In the genomic region with DNA sequence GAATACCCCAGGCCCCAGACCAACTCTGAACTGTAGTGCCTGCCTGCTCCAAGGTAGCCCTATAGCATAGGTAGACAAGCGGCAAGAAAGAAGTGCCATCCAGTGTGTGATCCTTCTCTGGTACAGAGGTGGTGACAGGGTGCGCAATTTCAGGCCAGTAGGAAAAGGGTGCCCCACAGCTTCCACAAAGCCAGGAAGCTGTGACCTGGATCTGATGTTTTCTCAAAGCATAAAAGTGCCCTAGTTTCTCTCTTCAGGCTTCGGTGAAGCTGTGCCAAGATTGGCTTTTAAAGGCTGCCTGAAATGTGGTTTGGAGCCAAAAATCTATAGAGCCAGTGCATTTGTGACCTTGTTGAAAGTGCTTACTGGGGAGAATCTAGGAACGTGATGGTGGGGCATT, we compare ENCODE assay signal across 14 mouse cellular contexts. TPM values are rescaled to one million over a fixed set of nuclear protein-coding genes. Genes with fewer than 3 reads are reported as not detected.
DNase-seq lines count a peak whose midpoint lies in the region; ATAC-seq and TF ChIP-seq lines count a peak whose summit lies in the region.
"Had no signal": no experiment of that assay in that cellular context is flagged by ENCODE, and none has a peak within 500 bp of the region (broad histone marks: within the 10 kb centered on the region; RNA-seq: fewer than 3 reads in every experiment).

No protein-coding gene starts in this region.

- H3K4me1 ChIP-seq in cerebellum, adult 2 months (ENCODE audit: control insufficient read depth, insufficient read depth, low read length) = peaks cover 29% of the 10 kb centered on the region
- H3K4me1 ChIP-seq in hindbrain, embryonic 15.5 days (replicated peaks) = peaks cover 25% of the 10 kb centered on the region
- peaks cover 2% of the 10 kb centered on the region; the same call in 1 of the 2 replicates for H3K4me1 ChIP-seq in hindbrain, embryonic 11.5 days (replicated peaks; ENCODE audit: control insufficient read depth, insufficient read depth, low read length)
- H3K4me1 ChIP-seq in midbrain, embryonic 16.5 days (ENCODE audit: control insufficient read depth, insufficient read depth, low read length) = peaks cover 9% of the 10 kb centered on the region
- H3K4me1 ChIP-seq in midbrain, embryonic 14.5 days (ENCODE audit: control insufficient read depth, insufficient read depth, low read length) = 0 out of 2 replicates have a peak, but pooled peaks cover 4% of the 10 kb centered on the region
- H3K4me1 ChIP-seq: embryonic facial prominence, embryonic 10.5 days; stomach, embryonic 15.5 days had no signal

- H3K36me3 ChIP-seq in hindbrain, embryonic 15.5 days = 0 out of 2 replicates have a peak, but pooled peaks cover 3% of the 10 kb centered on the region
- 0 out of 2 replicates have a peak, but pooled peaks cover 2% of the 10 kb centered on the region for H3K36me3 ChIP-seq in hindbrain, embryonic 11.5 days (ENCODE audit: control insufficient read depth, insufficient read depth, low read length)
- H3K36me3 ChIP-seq in midbrain, embryonic 16.5 days (ENCODE audit: control insufficient read depth, insufficient read depth, low read length) = peaks cover 5% of the 10 kb centered on the region; the same call in 1 of the 2 replicates
- H3K36me3 ChIP-seq in midbrain, embryonic 14.5 days (ENCODE audit: control insufficient read depth, insufficient read depth, low read length) = peaks cover 20% of the 10 kb centered on the region
- H3K36me3 ChIP-seq: stomach, embryonic 15.5 days had no signal

- DNase-seq in cerebellum, adult 2 months = peak; percentile 66 to 72
- DNase-seq in hindbrain, embryonic 11.5 days (ENCODE audit: low spot score) = no peak
- no peak for DNase-seq in midbrain, embryonic 14.5 days
- no peak for DNase-seq in thymus, postnatal 25 days
- DNase-seq: kidney, adult 2 months had no signal

- TF ChIP-seq CTCF in cerebellum, adult 2 months (IDR thresholded peaks at IDR 0.05; ENCODE audit: borderline replicate concordance, insufficient read depth, low read depth, low read length) = no peak

- no peak overlapping the region for H3K4me3 ChIP-seq in cerebellum, adult 2 months (replicated peaks; ENCODE audit: insufficient read depth, low read depth, low read length)
- no peak overlapping the region for H3K4me3 ChIP-seq in hindbrain, embryonic 15.5 days
- H3K4me3 ChIP-seq in hindbrain, embryonic 11.5 days (ENCODE audit: low read depth, low read length) = no peak overlapping the region
- no peak overlapping the region for H3K4me3 ChIP-seq in midbrain, embryonic 16.5 days (ENCODE audit: low read depth, low read length)
- no peak overlapping the region for H3K4me3 ChIP-seq in midbrain, embryonic 14.5 days (replicated peaks; ENCODE audit: low read depth, low read length)
- H3K4me3 ChIP-seq: embryonic facial prominence, embryonic 10.5 days; neural tube, embryonic 12.5 days; stomach, embryonic 15.5 days had no signal

- no peak overlapping the region for H3K9ac ChIP-seq in hindbrain, embryonic 15.5 days
- no peak overlapping the region for H3K9ac ChIP-seq in hindbrain, embryonic 11.5 days (ENCODE audit: low read depth, low read length)
- H3K9ac ChIP-seq in midbrain, embryonic 16.5 days (ENCODE audit: low read depth, low read length) = no peak overlapping the region
- H3K9ac ChIP-seq in midbrain, embryonic 14.5 days (replicated peaks; ENCODE audit: low read length) = no peak overlapping the region
- H3K9ac ChIP-seq: neural tube, embryonic 12.5 days; stomach, embryonic 15.5 days had no signal

- 18% methylated on average over 4 of the region's 4 CpGs for WGBS in cerebellum, adult 2 months
- WGBS in hindbrain, embryonic 15.5 days = 63% methylated on average over 4 of the region's 4 CpGs
- 92% methylated on average over 4 of the region's 4 CpGs for WGBS in hindbrain, embryonic 11.5 days
- 69% methylated on average over 4 of the region's 4 CpGs for WGBS in midbrain, embryonic 16.5 days
- 88% methylated on average over 4 of the region's 4 CpGs for WGBS in midbrain, embryonic 14.5 days

- TF ChIP-seq POLR2A in cerebellum, adult 2 months (IDR thresholded peaks at IDR 0.05; ENCODE audit: borderline replicate concordance, insufficient read depth, low read length) = no peak

- ATAC-seq in cerebellum, adult (ENCODE audit: insufficient number of reproducible peaks, low FRiP score, low TSS enrichment) = no peak
- ATAC-seq in hindbrain, embryonic 15.5 days (ENCODE audit: low FRiP score, low read depth) = no peak
- no peak for ATAC-seq in hindbrain, embryonic 11.5 days (ENCODE audit: low FRiP score)
- ATAC-seq in midbrain, embryonic 16.5 days = no peak
- no peak for ATAC-seq in midbrain, embryonic 14.5 days (ENCODE audit: low FRiP score, low TSS enrichment)
- no peak for ATAC-seq in erythroblast, adult 5-6 weeks (replicated peaks; ENCODE audit: low FRiP score, poor library complexity, severe bottlenecking)
- ATAC-seq: activated CD4-positive, CD25-positive, alpha-beta regulatory T cell, adult 4 months had no signal

- no peak overlapping the region for H3K4me2 ChIP-seq in hindbrain, embryonic 15.5 days
- H3K4me2 ChIP-seq in hindbrain, embryonic 11.5 days (replicated peaks; ENCODE audit: low read depth, low read length) = no peak overlapping the region
- no peak overlapping the region for H3K4me2 ChIP-seq in midbrain, embryonic 16.5 days (ENCODE audit: low read length)
- no peak overlapping the region for H3K4me2 ChIP-seq in midbrain, embryonic 14.5 days (ENCODE audit: low read length)
- H3K4me2 ChIP-seq: neural tube, embryonic 12.5 days; stomach, embryonic 15.5 days had no signal

- H3K27ac ChIP-seq in cerebellum, adult 2 months (ENCODE audit: insufficient read depth, low read length) = peak overlapping the region; percentile 72
- H3K27ac ChIP-seq in hindbrain, embryonic 15.5 days (replicated peaks) = peak overlapping the region; percentile 75
- no peak overlapping the region for H3K27ac ChIP-seq in hindbrain, embryonic 11.5 days (ENCODE audit: low read depth, low read length)
- H3K27ac ChIP-seq in midbrain, embryonic 16.5 days (ENCODE audit: low read length) = peak overlapping the region; percentile 58
- H3K27ac ChIP-seq in midbrain, embryonic 14.5 days (replicated peaks; ENCODE audit: low read depth, low read length) = no peak overlapping the region; the same call in 1 of the 2 replicates
- H3K27ac ChIP-seq: embryonic facial prominence, embryonic 10.5 days; macrophage; neural tube, embryonic 12.5 days; stomach, embryonic 15.5 days had no signal

- H3K9me3 ChIP-seq in hindbrain, embryonic 15.5 days = no peaks in the 10 kb centered on the region
- H3K9me3 ChIP-seq in hindbrain, embryonic 11.5 days (ENCODE audit: control insufficient read depth, low read length) = no peaks in the 10 kb centered on the region
- no peaks in the 10 kb centered on the region for H3K9me3 ChIP-seq in midbrain, embryonic 16.5 days (replicated peaks; ENCODE audit: control insufficient read depth, low read length, poor library complexity, severe bottlenecking)
- no peaks in the 10 kb centered on the region for H3K9me3 ChIP-seq in midbrain, embryonic 14.5 days (ENCODE audit: control insufficient read depth, low read length)
- H3K9me3 ChIP-seq: embryonic facial prominence, embryonic 10.5 days; neural tube, embryonic 12.5 days; stomach, embryonic 15.5 days had no signal

- H3K27me3 ChIP-seq in cerebellum, adult 2 months (ENCODE audit: control insufficient read depth, insufficient read depth, low read length) = no peaks in the 10 kb centered on the region
- H3K27me3 ChIP-seq in hindbrain, embryonic 15.5 days = no peaks in the 10 kb centered on the region
- no peaks in the 10 kb centered on the region for H3K27me3 ChIP-seq in hindbrain, embryonic 11.5 days (ENCODE audit: control insufficient read depth, insufficient read depth, low read length)
- no peaks in the 10 kb centered on the region for H3K27me3 ChIP-seq in midbrain, embryonic 16.5 days (ENCODE audit: control insufficient read depth, insufficient read depth, low read depth, low read length)
- no peaks in the 10 kb centered on the region for H3K27me3 ChIP-seq in midbrain, embryonic 14.5 days (ENCODE audit: control insufficient read depth, insufficient read depth, low read length)
- H3K27me3 ChIP-seq: neural tube, embryonic 12.5 days; stomach, embryonic 15.5 days had no signal

RNA-seq across cellular contexts. Expression of gene Mtss1l, which starts 26.4 kb away (rescaled TPM):
- polyA plus RNA-seq in cerebellum, adult 2 months (2012; rRNA removed) = 257 and 288 TPM in 2 replicates
- 51.8 and 62.3 TPM in 2 replicates for polyA plus RNA-seq in hindbrain, embryonic 15.5 days (2015; fragmentation: Nextera tagmentation; extraction: Ambion mirVana)
- 10.5 and 10.8 TPM in 2 replicates for polyA plus RNA-seq in hindbrain, embryonic 11.5 days (2014; fragmentation: Nextera tagmentation; extraction: Ambion mirVana)
- polyA plus RNA-seq in midbrain, embryonic 16.5 days (2015; fragmentation: Nextera tagmentation; extraction: Ambion mirVana) = 24.5 and 24.9 TPM in 2 replicates
- polyA plus RNA-seq in midbrain, embryonic 14.5 days (2014; fragmentation: Nextera tagmentation; extraction: Ambion mirVana) = 27.5 and 31.4 TPM in 2 replicates
- not detected in 2 replicates for total RNA-seq in erythroblast, adult 5-6 weeks (2015; ENCODE audit: low replicate concordance)
- total RNA-seq in erythroblast, adult 5-6 weeks (2017; ENCODE audit: low replicate concordance) = 0.26 TPM in 1 of 2 replicates, not detected in the other

Comparison
In these comparisons a context has a peak if more than half of its experiments do, and no peak if none do; other contexts are left out.
1. H3K27ac ChIP-seq: peak in cerebellum, adult 2 months (single experiment), hindbrain, embryonic 15.5 days (single experiment) and midbrain, embryonic 16.5 days (single experiment); none in hindbrain, embryonic 11.5 days (single experiment) and midbrain, embryonic 14.5 days (single experiment).
2. DNase-seq: peak in cerebellum, adult 2 months (2 of 2); none in hindbrain, embryonic 11.5 days (single experiment), midbrain, embryonic 14.5 days (single experiment) and thymus, postnatal 25 days (single experiment).